Mouse (Mus musculus) embryonic facial prominence, embryonic 14.5 days (tissue): ENCODE data around the gene Slc43a2. TPM values are rescaled to one million over a fixed set of nuclear protein-coding genes. Genes with fewer than 3 reads are reported as not detected.

Source experiments
- ATAC-seq: fragments of 200-750 bp; cut with Nextera tagmentation; 2 replicates; pipeline ENCODE4 v1.8.0; 2017; ENCODE audit warnings: low read depth, moderate number of reproducible peaks, moderate TSS enrichment
- DNase-seq: peaks from one replicate; pipeline ENCODE4 v3.0.0-alpha.2; 2015; ENCODE audit warnings: low spot score
- H3K27ac ChIP-seq: fragments of 300-500 bp; sonication (generic); replicated peaks from 2 replicates; pipeline ENCODE4 v1.5.1; 2014; ENCODE audit warnings: low read depth, mild to moderate bottlenecking, low read length, moderate library complexity
- H3K27me3 ChIP-seq: fragments of 300-500 bp; sonication (generic); replicated peaks from 2 replicates; pipeline ENCODE4 v1.6.1; 2014; ENCODE audit warnings: low read length; ENCODE audit not compliant: control insufficient read depth, insufficient read depth
- H3K36me3 ChIP-seq: fragments of 300-500 bp; sonication (generic); 2 replicates; pipeline ENCODE4 v1.6.1; 2014; ENCODE audit warnings: low read length, mixed read lengths; ENCODE audit not compliant: control insufficient read depth, insufficient read depth
- H3K4me1 ChIP-seq: fragments of 300-500 bp; sonication (generic); 2 replicates; pipeline ENCODE4 v1.6.1; 2014; ENCODE audit warnings: antibody characterized with exemption, low read length; ENCODE audit not compliant: control insufficient read depth, insufficient read depth
- H3K4me2 ChIP-seq: fragments of 300-500 bp; sonication (generic); 2 replicates; pipeline ENCODE4 v1.6.1; 2014; ENCODE audit warnings: low read depth, mild to moderate bottlenecking, low read length, moderate library complexity, mixed read lengths
- H3K4me3 ChIP-seq: fragments of 300-500 bp; sonication (generic); 2 replicates; pipeline ENCODE4 v1.5.1; 2014; ENCODE audit warnings: low read depth, mild to moderate bottlenecking, low read length
- H3K9ac ChIP-seq: fragments of 300-500 bp; sonication (generic); 2 replicates; pipeline ENCODE4 v1.6.1; 2014; ENCODE audit warnings: low read depth, mild to moderate bottlenecking, low read length, moderate library complexity, mixed read lengths
- H3K9me3 ChIP-seq: fragments of 300-500 bp; sonication (generic); 2 replicates; pipeline ENCODE4 v1.6.1; 2016; ENCODE audit warnings: low read length; ENCODE audit not compliant: control insufficient read depth
- WGBS: fragments of 180-500 bp; shearing (Covaris S2); extraction: QIAGEN DNeasy Blood & Tissue Kit; methylation state at CpG from one replicate; pipeline ENCODE4 v1.1.7; 2014; 5-methylcytosine and 5-hydroxymethylcytosine counted together
- polyA plus RNA-seq: library from polyadenylated mRNA; unstranded; fragments of >200 nt; fragmentation: Nextera tagmentation; extraction: Ambion mirVana; gene quantifications from 2 replicates; pipeline ENCODE4 v1.2.1, GENCODE M21; 2014

Slc43a2 gene
- 4.3 and 5.3 TPM in 2 replicates for polyA plus RNA-seq

GRCm38 (mm10) chr11:75531469-75532242 lies at the start of gene Slc43a2:
TSS of gene Slc43a2 (plus strand) at chr11:75531694.
- H3K9me3 ChIP-seq = no peaks in the 10 kb centered on the region
- H3K4me1 ChIP-seq = peaks cover 8% of the 10 kb centered on the region; the same call in 1 of the 2 replicates
- peak within 1 kb of the TSS; percentile 90 for H3K4me2 ChIP-seq
- peak within 1 kb of the TSS; percentile 71 for H3K4me3 ChIP-seq
- ATAC-seq (peak; percentile 95), DNase-seq (peak; percentile 98)
- H3K9ac ChIP-seq = peak within 1 kb of the TSS; percentile 73
- WGBS = under 1% methylated on average over 59 of the region's 62 CpGs
- no peaks in the 10 kb centered on the region for H3K36me3 ChIP-seq
- H3K27ac ChIP-seq = peak within 1 kb of the TSS; percentile 82
- no peaks in the 10 kb centered on the region for H3K27me3 ChIP-seq

- Histone ChIP-seq H3K4me2 (peak overlapping the region; percentile 45), H3K9me3 (no peaks in the 10 kb centered on the region), H3K27ac (no peak overlapping the region; the same call in 1 of the 2 replicates), H3K27me3 (no peaks in the 10 kb centered on the region), H3K36me3 (peaks cover 25% of the 10 kb centered on the region), H3K9ac (no peak overlapping the region), H3K4me3 (peak overlapping the region; percentile 95), H3K4me1 (peaks cover 7% of the 10 kb centered on the region)
- WGBS = 28% methylated on average over 3 of the region's 3 CpGs
- DNase-seq (no peak), ATAC-seq (no peak)
Observed at GRCm38 (mm10) chr11:75486192-75486591, 45.3 kb upstream of the Slc43a2 start.

DNA sequence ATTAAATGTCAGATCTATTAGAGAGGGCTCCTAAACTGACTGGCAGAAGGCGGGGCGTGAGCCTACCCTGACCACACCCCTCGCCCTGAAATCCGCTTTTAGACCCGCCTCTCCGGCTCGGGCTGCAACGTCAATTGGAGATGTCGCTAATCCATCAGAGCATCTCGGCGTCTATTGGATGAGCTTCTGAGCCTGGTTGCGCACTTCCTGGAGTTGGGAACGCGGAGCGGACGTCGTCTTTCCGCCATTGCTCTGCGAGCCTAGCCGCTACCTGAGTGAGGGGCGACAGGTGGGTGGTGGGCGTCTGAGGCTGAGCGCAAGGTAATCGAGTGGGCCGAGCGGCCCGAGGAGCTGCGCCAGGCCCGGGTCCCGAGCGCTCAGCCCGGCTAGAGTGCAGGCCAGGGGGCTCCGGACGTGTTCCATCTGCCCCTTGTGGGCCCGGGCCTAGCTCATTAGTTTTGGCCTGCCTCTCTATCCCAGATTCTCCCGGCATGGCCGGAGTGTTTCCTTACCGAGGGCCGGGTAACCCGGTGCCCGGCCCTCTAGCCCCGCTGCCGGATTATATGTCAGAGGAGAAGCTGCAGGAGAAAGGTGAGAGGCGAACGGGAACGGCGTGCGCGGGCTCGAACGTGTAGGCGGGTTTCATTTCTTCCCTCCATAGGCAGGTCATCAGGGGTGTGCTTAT lies 44.8 kb upstream of the Slc43a2 start, which contains the start of gene Prpf8:
Gene Prpf8 (plus strand): TSS at position 216 of the 685 bp plus-strand sequence.
- H3K4me3 ChIP-seq = peak within 1 kb of the TSS; percentile 95
- H3K9me3 ChIP-seq = no peaks in the 10 kb centered on the region
- peaks cover 31% of the 10 kb centered on the region for H3K36me3 ChIP-seq
- no peaks in the 10 kb centered on the region for H3K27me3 ChIP-seq
- under 1% methylated on average over 51 of the region's 52 CpGs for WGBS
- ATAC-seq (peak; percentile 100), DNase-seq (peak; percentile 99)
- peak within 1 kb of the TSS; percentile 83 for H3K27ac ChIP-seq
- H3K4me2 ChIP-seq = peak within 1 kb of the TSS; percentile 78
- peak within 1 kb of the TSS; percentile 97 for H3K9ac ChIP-seq
- H3K4me1 ChIP-seq = peaks cover 7% of the 10 kb centered on the region

GRCm38 (mm10) chr11:75487496-75487895 lies 44.0 kb upstream of the Slc43a2 start:
- Histone ChIP-seq H3K9ac (peak overlapping the region; percentile 97), H3K36me3 (peaks cover 38% of the 10 kb centered on the region), H3K4me3 (peak overlapping the region; percentile 95), H3K4me2 (peak overlapping the region; percentile 78), H3K9me3 (no peaks in the 10 kb centered on the region), H3K27me3 (no peaks in the 10 kb centered on the region), H3K4me1 (peaks cover 7% of the 10 kb centered on the region), H3K27ac (no peak overlapping the region; the same call in 1 of the 2 replicates)
- DNase-seq (no peak), ATAC-seq (no peak)
- 32% methylated on average over 6 of the region's 6 CpGs for WGBS

DNA sequence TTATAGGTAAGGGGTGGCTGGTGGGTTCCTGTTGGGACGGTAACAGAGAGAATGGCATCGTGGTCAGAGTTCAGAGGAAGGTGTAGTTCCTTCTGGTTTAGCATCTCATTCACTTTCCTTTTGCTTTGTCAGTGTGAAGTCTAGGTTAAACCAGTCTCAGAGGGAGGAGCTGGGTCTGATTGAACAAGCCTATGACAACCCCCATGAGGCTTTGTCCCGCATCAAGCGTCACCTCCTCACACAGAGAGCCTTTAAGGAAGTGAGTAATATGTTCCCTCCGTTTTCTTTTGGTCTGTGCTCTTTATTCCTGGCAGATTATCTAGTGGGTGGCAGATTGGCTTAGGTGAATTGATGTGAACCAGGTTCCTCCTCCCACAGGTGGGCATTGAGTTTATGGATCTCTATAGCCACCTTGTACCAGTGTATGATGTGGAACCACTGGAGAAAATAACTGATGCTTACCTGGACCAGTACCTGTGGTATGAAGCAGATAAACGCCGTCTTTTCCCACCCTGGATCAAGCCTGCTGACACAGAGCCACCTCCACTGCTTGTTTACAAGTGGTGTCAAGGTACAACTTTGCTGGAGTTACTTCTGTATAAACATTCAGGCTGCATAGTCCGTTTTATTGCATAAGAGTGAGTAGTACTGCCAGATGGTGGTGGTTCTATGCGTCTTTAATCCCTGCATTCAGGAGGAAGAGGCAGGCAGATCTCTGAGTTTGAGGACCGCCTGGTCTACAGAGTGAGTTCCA lies 37.0 kb upstream of the Slc43a2 start:
- no peak overlapping the region for H3K4me3 ChIP-seq
- DNase-seq (no peak), ATAC-seq (no peak)
- H3K36me3 ChIP-seq = peaks cover 100% of the 10 kb centered on the region
- no peak overlapping the region for H3K27ac ChIP-seq
- WGBS = 94% methylated on average over 10 of the region's 10 CpGs
- no peaks in the 10 kb centered on the region for H3K4me1 ChIP-seq
- no peak overlapping the region for H3K9ac ChIP-seq
- H3K4me2 ChIP-seq = no peak overlapping the region
- no peaks in the 10 kb centered on the region for H3K27me3 ChIP-seq
- H3K9me3 ChIP-seq = no peaks in the 10 kb centered on the region

GRCm38 (mm10) chr11:75498126-75498525 lies 33.4 kb upstream of the Slc43a2 start:
- Histone ChIP-seq H3K9me3 (no peaks in the 10 kb centered on the region), H3K36me3 (peaks cover 100% of the 10 kb centered on the region), H3K4me1 (no peaks in the 10 kb centered on the region), H3K4me3 (no peak overlapping the region), H3K27ac (no peak overlapping the region), H3K4me2 (no peak overlapping the region), H3K27me3 (no peaks in the 10 kb centered on the region), H3K9ac (no peak overlapping the region)
- DNase-seq = no peak
- 83% methylated on average over 1 of the region's 1 CpGs for whole genome bisulfite sequencing
- no peak for ATAC-seq

- ATAC-seq (no peak), DNase-seq (no peak)
- H3K27me3 ChIP-seq = no peaks in the 10 kb centered on the region
- H3K4me3 ChIP-seq = no peak overlapping the region
- WGBS = 98% methylated on average over 4 of the region's 4 CpGs
- H3K4me2 ChIP-seq = no peak overlapping the region
- no peaks in the 10 kb centered on the region for H3K9me3 ChIP-seq
- no peak overlapping the region for H3K9ac ChIP-seq
- peaks cover 14% of the 10 kb centered on the region for H3K4me1 ChIP-seq
- H3K27ac ChIP-seq = no peak overlapping the region
- H3K36me3 ChIP-seq = peaks cover 66% of the 10 kb centered on the region
Observed at GRCm38 (mm10) chr11:75508162-75508561, 23.3 kb upstream of the Slc43a2 start.

- Histone ChIP-seq H3K9me3 (no peaks in the 10 kb centered on the region), H3K4me1 (peaks cover 14% of the 10 kb centered on the region), H3K36me3 (peaks cover 58% of the 10 kb centered on the region), H3K9ac (no peak overlapping the region), H3K27me3 (no peaks in the 10 kb centered on the region), H3K4me2 (no peak overlapping the region), H3K27ac (no peak overlapping the region), H3K4me3 (no peak overlapping the region)
- ATAC-seq (no peak), DNase-seq (no peak)
- 54% methylated on average over 8 of the region's 8 CpGs for WGBS
Observed at GRCm38 (mm10) chr11:75508904-75509303, 22.6 kb upstream of the Slc43a2 start.
